Mouse (Mus musculus) forelimb bud, embryonic 11.5 days (tissue): ENCODE measurements around the gene Slc17a2.
A peak's percentile ranks its signal among the peaks of the same experiment; 100 is the strongest.

Source experiments
- DNase-seq: peaks from one replicate; pipeline ENCODE4 v3.0.0-alpha.2; 2012; ENCODE audit warnings: low read depth, low spot score

The Slc17a2 gene

DNA sequence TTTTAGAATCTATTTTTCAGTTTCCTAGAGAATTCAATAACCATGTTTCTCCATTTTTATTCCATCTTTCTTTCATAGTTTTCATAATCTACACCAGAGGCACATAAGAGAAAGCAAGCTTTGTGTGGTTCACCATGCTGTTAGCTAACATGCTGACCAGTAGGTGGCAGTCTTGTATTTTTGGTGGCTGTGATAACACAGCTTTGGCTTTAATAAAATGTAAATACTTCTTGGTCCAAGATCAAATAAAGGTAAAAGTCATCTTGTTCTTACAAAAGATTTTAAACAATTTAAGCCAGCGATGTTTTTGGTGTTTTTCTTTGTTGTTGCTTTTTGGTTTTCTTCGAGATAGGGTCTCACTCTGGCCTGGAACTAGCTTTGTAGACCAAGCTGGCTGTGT lies 14.3 kb upstream of the Slc17a2 start:
- DNase-seq, result peak; percentile 70

DNA sequence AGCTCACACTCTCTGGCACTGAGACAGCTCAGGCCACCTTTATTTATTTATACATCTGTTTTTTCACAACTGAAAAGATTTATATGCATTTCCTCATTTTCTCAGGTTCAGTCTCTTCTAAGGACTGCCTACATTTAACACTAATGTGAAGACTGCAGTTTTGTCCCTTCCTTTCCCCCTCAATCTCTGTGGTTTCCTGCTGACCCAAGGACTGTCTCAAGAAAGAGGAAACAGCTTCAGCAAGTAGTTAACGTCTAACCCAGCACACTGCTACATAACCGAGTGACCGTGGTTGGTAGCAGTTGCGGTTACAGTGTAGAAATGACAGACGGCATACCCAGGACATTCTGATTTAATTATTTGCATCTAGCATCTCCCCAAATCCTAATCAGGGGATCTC lies 7.4 kb upstream of the Slc17a2 start:
- no peak for DNase-seq

DNA sequence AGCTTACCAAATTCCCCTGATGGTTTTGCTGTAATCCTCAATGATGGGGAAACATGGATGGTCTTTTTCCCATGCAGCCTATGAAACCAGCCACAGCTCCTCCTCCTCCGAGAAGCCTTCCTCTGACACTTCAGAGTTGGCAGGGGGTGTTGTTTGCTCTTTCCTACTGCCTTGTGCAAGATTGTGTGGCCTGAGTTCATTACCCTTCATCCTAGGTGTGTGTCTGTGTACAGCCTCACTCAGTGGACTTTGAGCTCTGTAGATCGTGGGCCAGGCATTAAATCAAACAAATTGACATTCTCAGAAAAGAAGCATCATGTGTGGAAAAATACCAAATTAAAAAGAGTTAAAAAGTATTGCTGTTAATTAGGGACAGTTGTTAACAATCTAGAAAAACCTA lies 2.3 kb upstream of the Slc17a2 start:
- no peak for DNase-seq

DNA sequence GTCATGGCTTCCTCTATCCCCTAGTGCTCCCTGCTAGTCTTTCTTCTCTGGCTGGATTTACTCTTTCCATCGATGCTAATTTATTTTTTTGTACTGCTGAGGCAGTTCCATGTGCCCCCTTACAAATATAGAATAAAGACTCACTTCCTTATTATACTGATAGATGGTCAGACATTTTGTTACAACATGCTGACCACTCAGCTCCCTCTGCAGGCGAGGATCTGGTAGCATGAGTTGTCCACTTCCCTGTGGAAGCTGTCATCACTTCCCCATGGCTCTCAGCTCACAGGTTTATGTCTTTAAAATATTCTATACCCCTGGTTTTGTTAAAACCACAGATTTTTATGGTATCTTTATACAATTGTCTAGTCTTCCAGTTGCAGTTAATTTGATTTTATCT lies 9.4 kb downstream of the Slc17a2 start:
- DNase-seq, result no peak

DNA sequence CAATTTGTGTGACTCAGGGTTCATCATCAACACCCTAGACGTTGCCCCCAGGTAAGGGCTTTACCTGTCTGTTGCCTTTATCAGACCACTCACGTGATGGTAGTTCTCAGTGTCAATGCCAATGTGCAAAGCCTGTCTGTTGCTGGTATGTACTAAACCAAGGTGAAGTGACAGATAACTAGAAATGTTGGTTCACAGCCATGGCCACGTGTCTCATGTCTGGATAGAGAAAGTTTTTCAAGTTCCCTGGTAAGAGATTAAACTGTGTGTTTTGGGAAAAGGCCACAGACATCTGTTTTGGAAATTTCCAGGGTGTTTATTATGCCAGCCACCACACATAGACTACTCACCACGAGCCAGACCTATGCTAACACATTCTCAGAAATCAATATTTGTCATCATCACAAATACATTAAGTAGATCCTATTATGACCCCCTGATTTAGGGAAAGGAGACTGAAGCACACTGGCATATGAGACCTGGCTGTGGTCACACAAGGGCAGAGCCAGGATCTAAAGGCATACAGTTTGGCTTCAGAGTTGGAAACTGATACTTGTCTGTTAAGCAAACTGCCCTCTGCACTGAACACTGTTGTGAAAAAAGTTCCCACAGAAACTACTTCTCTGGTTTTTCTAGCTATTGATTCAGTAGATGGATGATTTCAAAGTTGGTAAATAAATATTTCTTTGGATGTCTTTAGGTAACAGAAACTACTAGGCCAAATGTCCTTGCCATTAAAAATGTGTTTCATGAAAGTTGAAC lies 13.6 kb downstream of the Slc17a2 start:
- DNase-seq, result no peak

DNA sequence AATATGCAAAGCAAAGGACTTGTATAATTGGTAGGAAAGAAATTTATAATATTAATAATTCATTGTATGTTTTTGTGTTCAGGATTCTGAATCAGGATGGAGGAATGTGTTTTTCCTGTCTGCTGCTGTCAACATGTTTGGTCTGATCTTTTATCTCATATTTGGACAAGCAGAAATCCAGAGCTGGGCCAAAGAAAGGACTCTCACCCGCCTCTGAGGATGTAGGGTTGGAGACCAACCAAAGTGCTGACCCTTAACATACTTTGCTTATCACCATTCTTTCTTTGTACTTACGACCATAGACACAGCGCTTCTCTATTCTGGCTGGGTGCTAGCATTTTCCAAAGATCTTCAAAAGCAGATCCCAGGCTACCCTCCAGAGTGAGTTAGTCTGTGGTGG lies 15.4 kb downstream of the Slc17a2 start:
- DNase-seq, result no peak

DNA sequence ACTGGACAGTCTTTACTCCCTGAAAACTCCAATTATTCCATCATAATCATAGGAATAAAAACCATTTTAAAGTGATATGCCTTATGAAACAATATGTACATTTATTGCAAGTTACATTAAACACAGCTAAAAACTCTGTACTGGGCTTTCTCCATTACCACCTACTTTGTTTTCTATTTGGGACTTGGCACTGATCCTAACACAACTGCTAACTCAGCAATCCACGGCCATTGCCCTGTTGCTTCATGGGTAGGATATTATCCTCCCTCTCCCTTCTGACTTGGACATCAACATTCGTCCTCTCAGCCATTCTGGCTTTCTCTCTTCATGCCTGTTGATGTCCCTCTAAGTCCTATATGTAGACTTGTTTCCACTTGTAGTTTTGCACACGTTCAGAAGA lies 19.8 kb downstream of the Slc17a2 start:
- DNase-seq, result no peak

DNA sequence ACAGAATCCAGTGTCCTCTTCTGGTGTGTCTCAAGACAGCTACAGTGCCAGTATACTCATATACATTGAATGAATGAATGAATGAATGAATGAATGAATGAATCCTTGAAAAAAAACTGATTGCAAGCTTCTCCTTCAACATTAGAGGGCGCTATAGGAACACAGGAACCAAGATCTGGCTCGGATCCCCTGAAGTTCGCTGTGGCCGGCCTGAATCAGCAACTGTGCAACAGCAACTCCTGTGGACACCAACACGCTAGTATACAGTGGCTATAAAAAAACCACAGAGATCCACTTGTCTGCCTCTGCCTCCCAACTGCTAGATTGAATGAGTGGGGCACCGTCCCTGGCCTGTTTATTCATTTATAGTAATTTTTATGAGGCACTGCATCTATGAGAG lies 26.3 kb downstream of the Slc17a2 start:
- DNase-seq, result peak; percentile 56

DNA sequence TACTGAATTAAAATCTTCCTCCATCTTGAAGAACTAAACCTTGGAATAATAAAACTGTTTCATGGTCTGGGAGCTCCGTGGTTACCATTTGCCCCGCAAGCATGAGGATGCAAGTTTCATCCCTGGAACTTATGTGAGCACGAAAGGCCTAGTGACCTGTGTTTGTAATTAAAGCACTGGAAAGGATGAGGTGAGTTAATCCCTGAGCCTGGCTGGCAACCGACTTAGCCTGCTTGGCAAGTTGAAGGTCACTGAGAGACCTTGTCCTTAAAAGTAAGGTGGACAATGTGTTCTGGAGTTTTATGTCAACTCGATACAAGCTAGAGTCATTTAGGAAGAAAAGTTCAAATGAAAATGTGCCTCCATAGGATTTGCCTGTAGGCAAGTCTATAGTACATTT lies 28.0 kb downstream of the Slc17a2 start:
- no peak for DNase-seq

DNA sequence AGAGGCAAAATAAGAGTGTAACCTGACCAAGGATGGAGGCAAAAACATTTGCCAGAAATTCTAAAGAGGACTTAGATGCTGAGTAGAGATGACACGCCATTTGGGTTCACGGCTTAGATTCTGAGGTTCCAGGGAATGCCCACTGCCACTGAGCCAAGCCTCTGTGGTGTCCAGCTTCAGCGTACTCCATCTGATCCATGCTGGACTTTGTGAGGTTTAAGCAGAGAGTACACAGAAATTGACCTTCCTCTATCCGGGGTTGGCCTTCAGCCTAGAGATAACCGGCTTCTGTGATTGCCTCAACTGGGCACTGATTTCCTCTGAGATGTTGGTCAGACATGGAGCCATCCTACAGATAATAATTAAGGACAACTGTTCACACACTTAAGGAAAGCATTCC lies 29.8 kb downstream of the Slc17a2 start:
- no peak for DNase-seq

DNA sequence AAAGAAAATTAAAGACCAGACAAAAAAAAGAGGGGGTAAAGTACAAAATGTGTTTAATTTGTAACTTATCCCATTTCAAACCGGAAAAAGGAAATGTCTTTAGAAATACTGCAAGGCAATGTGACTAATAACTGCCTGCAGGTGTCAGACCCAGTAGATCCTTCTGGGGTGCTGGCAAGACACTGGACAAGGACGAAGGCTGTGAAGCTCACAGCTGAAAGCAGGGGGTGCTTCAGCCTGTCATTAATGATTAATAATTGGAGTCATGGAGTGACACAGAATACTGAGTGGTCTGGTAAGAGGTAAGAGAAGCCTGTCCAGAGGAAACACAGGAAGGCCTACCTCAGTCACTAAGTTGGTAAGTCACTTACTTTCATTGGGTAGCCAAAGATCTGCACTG lies 32.5 kb downstream of the Slc17a2 start, which contains the start of gene Slc17a3:
Slc17a3 (plus strand) TSS at position 127 of the 400 bp plus-strand sequence.
- DNase-seq, result no peak

DNA sequence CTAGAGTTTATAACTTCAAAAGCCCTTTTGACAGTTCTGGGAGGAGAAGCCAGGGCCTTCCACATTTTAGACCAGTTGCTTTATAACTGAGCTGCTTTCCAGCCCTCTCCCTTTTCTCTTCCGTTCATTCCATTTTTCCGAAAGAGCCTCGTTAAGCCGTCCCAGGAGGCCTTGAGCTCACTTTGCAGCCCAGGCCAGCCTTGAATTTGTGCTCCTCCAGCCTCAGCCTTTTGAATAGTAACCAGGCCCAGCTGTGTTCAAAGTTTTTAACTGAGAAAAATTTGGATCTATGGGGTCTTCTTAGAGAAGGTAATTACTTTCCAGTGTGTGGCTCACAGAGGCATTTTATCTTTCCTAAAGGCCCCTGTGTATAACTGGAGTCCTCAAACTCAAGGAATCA lies 39.1 kb downstream of the Slc17a2 start:
- no peak for DNase-seq

DNA sequence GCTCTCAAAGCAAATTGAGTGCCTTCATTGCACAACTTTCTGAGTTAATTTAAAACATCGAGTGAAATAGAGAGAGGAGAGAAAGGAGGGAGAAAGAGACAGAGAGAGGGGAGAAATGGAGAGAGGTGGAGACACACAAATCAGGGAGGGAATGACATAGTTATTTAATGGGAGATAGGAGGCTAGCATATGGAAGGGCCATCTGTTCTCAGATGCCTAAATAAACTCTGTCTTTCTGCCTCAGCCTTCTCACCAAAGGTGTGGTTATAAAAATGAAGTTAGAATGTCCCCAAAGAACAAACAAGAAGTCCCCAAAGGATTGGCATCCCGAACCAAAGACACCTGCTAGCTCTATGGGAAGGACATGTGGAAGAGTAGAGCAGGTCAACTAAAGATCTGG lies 42.5 kb downstream of the Slc17a2 start:
- no peak for DNase-seq

DNA sequence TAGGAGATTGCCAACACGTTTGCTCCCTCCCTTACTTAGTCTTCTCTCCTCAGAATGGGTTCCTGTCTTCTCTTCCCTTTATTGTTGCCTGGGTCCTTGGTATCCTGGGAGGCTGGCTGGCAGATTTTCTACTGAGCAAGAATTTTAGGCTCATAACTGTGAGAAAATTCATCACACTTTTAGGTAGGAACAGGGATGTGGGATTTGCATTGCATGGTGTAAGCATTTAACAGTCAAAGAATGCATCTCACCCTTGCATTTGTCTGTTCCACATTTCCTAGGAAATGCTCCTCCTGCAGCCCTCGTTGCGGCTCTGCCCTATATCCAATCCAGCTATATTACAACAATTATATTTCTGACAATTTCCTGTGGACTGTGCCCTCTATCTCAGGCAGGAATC lies 49.6 kb downstream of the Slc17a2 start:
- DNase-seq, result no peak

DNA sequence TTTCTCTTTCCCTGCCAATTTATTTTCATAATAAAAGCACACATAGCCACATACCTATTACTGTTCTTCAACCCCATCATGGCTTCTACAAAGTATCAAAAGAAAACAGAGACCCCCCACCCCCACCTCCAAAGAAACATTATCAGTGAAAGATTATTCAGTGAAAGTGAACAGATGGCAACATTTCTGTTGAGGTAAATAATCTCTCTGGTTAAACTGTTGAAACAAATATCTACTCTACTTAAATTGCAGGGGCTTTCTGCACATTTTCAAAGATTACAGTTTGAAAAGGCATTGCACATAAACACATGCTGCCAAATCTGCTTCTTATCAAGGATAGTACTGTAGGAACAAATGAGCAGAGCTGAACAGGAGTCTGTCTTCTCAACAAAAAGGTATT lies 55.0 kb downstream of the Slc17a2 start:
- DNase-seq, result no peak

DNA sequence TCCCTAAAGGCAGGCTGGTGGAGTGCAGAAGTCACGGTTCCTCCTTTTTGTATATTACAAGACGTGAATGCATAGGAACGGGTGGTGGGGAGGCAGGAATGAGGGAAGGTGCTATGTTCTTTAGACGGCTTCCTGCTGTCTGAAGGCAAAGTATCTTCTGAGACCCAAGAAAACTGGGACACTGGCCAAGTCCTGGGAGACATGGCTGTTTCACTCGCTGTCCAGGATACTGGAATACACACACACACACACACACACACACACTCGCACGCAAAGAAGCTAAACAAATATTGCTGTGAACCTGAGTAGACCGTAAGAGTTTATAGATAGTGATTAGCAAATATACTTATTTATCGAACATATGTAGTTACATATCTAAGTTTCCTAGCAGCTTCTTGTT lies 57.9 kb downstream of the Slc17a2 start:
- no peak for DNase-seq

DNA sequence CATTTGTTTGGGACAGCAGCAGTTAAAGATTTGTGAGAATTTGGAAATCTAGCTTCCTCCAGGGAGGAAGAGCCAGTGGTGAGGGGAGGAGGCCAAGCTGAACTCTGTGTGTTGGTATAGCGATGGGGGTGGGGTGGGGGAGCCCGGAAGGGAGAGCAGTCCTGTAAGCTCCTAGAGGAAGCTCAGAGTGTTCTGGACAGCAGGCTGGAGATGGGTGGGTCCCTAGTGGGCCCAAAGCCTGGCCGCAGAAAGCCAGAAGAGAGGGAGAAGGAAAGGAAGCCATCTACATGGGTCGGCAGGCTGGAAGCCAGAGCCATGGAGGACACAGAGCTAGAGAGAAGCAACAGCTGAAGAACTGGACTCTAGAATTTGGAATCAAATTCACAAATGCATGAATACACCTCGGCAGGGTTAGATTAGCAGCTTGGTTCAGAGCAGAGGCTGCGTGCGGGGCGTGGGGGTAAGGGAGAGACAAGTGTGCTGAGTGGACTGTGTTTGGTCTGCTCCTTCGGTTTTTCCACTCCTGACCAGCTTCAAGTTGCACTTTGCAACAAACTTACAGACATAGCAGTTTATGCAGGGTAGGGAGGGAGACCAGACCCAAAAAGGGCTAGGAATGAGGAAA lies 59.4 kb downstream of the Slc17a2 start:
- no peak for DNase-seq

DNA sequence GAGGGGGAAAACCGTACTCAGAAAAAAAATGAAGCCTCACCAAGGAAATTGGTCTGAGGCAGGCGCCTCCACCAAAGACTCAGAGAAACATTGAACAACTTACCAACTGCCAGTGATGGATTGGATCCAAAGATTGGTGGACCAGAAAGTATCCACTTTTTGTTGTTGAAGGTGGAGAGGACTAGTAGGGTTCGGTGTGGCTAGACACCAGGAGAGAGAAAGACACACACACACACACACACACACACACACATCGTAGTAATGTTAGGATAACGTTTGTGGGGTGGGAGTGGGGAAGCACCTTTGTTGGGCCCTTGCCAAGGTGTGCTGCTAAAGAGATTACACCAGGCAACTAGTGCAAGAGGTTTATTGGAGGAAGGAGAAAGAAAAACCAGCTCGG lies 60.2 kb downstream of the Slc17a2 start:
- DNase-seq, result no peak

DNA sequence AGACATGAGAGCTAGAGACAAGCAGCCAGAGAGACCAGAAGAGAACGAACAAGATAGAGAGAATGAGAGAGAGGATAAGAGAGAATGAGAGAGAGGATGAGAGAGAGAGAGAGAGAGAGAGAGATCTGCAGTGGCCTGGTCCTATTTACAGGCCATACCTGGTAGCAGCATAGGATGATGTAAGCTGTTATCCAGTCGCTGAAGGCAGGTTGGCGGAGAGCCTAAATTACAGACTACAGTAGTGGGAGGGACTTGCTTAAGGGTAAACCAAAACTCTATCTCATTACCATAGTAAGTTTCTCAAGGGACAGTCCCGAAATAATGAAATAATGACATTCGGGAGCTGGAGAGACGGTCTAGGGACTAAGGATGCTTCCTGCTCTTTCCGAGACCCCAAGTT lies 60.6 kb downstream of the Slc17a2 start, which contains the start of gene Slc17a1:
Slc17a1 (plus strand) TSS at position 346 of the 400 bp plus-strand sequence.
- DNase-seq, result no peak

DNA sequence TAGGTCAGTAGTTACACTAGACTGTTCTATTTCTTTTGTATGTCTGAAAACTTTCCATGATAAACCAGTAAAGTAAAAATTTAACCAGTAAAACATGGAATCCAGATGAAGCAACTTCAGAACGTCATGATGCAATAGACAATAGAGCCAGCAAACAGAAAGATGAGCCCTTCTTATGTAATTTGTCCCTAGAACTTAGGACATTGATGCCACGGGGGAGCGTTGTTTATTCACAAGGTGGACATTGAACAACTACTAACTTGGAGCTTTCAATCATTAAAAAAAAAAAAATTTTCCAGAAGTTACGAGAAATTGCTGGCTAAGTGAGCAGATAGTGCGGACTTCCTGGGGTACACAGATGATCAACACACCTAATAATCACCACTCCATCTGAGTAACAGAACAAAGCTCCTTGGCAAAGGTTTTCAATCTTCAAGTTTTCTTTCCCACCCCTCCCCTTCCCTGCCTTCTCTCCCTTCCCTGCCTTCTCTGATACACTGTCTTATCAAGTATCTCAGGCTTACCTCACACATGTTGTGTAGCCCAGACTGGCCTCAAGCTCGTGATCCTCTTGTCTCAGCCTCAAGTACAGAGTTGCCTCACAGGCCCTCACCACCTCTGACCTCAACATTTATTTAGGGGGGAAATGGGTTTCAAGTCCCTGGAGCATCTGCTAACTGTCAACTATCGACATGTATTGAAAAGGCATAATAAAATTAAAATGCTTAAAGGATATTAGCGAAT lies 62.2 kb downstream of the Slc17a2 start:
- DNase-seq, result no peak

DNA sequence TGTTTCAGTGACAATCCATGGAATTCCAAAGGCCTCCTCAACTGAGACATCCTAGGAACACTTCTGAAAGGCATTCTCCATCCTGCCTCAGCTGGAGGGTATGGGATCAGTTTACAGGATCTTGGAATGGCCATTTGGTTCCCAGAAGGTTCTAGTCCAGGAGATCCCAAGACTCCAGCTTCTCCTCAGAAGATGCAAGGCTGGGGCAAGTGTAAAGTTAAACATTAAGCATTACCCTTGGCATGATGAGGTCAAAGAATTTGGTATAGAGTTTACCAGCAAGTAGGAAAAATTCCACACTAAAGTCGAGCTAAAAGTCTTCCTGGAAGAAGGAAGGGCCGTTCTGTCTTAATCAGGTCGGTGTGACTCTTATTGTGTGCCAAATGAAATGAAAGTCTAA lies 63.2 kb downstream of the Slc17a2 start:
- no peak for DNase-seq

DNA sequence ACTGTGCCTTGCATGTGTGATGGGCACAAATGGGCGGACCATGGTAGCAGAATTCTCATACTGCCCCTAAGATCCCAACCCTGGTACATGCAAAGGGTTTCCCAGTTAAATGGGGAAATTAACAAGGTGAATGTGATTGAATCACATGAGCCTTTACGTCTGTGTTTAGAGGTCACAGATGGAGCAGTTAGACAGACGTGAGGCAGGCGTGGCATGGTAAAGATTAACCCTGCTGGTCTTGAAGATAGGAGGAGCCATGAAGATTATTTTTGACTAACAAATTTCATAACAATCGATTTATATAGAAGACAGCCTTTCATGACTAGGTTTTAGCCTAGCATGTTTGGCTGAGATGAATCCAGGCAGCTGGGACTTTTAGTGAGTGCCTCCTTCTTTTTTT lies 66.3 kb downstream of the Slc17a2 start:
- DNase-seq, result no peak
